Comparison of ENCODE assay signal across 13 mouse cellular contexts in the genomic region with DNA sequence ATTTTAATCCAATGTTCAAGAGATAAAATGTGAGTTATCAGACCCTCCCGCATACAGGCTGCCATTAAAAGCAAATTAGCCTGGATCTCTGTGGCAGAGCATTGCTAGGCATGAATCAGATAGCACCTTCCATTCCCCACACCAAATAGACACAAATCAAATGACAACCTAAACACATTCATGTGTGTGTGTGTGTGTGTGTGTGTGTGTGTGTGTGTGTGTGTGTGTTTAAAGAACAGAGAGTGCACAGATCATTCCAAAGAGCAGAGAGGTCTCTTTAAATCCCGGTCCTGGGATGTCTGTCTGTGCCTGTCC.
"Had no signal": no experiment of that assay in that cellular context is flagged by ENCODE, and none has a peak within 500 bp of the region (broad histone marks: within the 10 kb centered on the region; RNA-seq: fewer than 3 reads in every experiment).

No protein-coding gene starts in this region.

- H3K4me1 ChIP-seq: liver, embryonic 13.5 days; midbrain, embryonic 15.5 days had no signal

- H3K4me2 ChIP-seq: limb, embryonic 13.5 days; liver, embryonic 13.5 days; midbrain, embryonic 15.5 days had no signal

- H3K27me3 ChIP-seq: liver, embryonic 13.5 days; midbrain, embryonic 15.5 days had no signal

- H3K9ac ChIP-seq: limb, embryonic 13.5 days; liver, embryonic 13.5 days; midbrain, embryonic 15.5 days had no signal

- H3K9me3 ChIP-seq: limb, embryonic 10.5 days; limb, embryonic 13.5 days; liver, embryonic 13.5 days; midbrain, embryonic 15.5 days had no signal

- ATAC-seq: inflammation-experienced regulatory T-cells, adult 6 months; intestine, embryonic 16.5 days; midbrain, embryonic 15.5 days had no signal

- H3K27ac ChIP-seq: layer of hippocampus, adult 2 months; limb, embryonic 10.5 days; limb, embryonic 13.5 days; liver, embryonic 13.5 days; macrophage; midbrain, embryonic 15.5 days had no signal

- H3K36me3 ChIP-seq: limb, embryonic 10.5 days; limb, embryonic 13.5 days; liver, embryonic 13.5 days; midbrain, embryonic 15.5 days had no signal

- H3K4me3 ChIP-seq: layer of hippocampus, adult 2 months; limb, embryonic 10.5 days; limb, embryonic 13.5 days; liver, embryonic 13.5 days; midbrain, embryonic 15.5 days had no signal

- DNase-seq: layer of hippocampus, adult 9-11 months; liver; liver, embryonic 13.5 days; lung, postnatal 14 days; thymus, adult 18-20 months; thymus, postnatal 36 days had no signal
